Mouse (Mus musculus) lung, postnatal 0 days (tissue): ENCODE data around the gene Gm6020.

Experiments
- CTCF ChIP-seq: IDR thresholded peaks from 2 replicates; pipeline ENCODE4 v1.5.1; 2016; ENCODE audit warnings: antibody characterized with exemption, mild to moderate bottlenecking
- EP300 ChIP-seq: IDR thresholded peaks from 2 replicates; pipeline ENCODE4 v1.6.1; 2016; ENCODE audit warnings: antibody characterized with exemption, mild to moderate bottlenecking, control low read depth

DNA sequence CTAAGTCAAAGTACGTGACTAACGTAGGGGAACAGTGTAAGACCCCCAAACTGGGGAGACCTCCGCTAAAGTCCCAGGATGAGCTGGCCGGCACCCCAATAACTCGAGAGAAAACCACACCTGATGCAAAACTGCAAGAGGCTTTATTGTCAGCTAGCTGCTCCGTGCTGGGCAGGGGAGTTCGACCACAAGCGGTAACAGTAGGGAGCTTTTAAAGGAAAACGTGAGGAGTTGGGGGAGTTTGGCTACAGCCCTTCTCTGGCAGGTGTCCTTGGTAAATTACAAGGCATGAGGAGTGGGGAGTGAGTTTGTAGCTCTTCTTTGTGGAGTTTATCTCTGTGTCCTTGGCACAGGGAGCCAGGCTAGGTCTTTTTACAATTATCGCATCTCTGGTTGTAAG lies 16.1 kb downstream of the Gm6020 start:
- TF ChIP-seq EP300 = no peak
- TF ChIP-seq CTCF = no peak
